Mouse (Mus musculus) heart, adult 11 months (tissue): ENCODE data around the gene Cdc45.

ENCODE experiments used
- DNase-seq: peaks from one replicate; pipeline ENCODE4 v3.0.0; 2022

Cdc45 gene

GRCm38 (mm10) chr16:18788627-18789406 is 23.0 kb downstream of the Cdc45 start:
- peak; percentile 90 for DNase-seq

DNA sequence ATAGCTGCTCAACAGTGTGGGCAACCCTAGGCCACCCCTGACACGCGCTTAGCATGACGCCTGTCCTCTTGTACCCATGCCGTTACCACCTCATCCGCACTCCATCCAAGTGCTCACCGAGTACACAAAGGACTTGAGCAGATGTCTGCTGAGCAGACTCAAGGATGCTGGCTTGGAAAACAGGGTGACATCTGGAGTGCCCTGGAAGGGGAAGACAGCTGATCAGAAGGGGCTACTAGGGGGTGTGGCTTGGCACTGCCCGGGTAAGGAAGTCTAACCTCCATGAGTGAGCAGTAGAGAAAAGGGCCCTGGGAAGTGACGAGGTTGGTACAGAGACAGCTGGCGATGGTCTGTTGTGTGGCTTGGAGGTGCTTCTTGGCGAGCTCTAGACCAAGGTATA is 25.1 kb downstream of the Cdc45 start:
- DNase-seq = peak; percentile 82

DNA sequence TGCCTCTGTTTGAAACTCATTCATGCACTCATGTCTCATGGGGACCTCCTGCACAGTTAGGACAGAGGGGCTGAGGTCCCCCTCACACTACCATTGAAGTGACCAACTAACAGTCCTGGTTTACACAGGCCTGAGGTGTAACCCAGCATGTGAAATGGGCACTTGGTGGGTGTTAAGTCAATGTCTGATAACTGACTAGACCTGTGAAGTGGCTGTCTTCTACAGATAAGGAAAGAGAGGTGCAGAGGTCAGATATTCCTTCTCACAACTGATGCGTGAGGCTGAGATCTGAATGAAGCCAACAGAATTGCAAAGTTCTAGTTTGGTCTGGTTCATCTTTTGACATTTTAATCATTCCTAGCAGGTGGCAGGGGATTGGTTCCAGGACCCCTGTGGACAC is 26.3 kb downstream of the Cdc45 start:
- DNase-seq = peak; percentile 75

- peak; percentile 84 for DNase-seq
Observed at GRCm38 (mm10) chr16:18785025-18785424, 26.8 kb downstream of the Cdc45 start.

- DNase-seq = peak; percentile 80
Observed at GRCm38 (mm10) chr16:18781810-18782209, 30.0 kb downstream of the Cdc45 start.

- DNase-seq = no peak
Observed at GRCm38 (mm10) chr16:18778461-18778860, 33.3 kb downstream of the Cdc45 start.

GRCm38 (mm10) chr16:18777101-18778080 is 34.4 kb downstream of the Cdc45 start:
- DNase-seq = peak; percentile 90

GRCm38 (mm10) chr16:18776556-18777100 is 35.2 kb downstream of the Cdc45 start, which contains the start of gene Cldn5:
Cldn5 (plus strand) TSS chr16:18776847.
- DNase-seq = peak; percentile 99

GRCm38 (mm10) chr16:18775621-18776555 is 35.9 kb downstream of the Cdc45 start:
- DNase-seq = peak; percentile 98

DNA sequence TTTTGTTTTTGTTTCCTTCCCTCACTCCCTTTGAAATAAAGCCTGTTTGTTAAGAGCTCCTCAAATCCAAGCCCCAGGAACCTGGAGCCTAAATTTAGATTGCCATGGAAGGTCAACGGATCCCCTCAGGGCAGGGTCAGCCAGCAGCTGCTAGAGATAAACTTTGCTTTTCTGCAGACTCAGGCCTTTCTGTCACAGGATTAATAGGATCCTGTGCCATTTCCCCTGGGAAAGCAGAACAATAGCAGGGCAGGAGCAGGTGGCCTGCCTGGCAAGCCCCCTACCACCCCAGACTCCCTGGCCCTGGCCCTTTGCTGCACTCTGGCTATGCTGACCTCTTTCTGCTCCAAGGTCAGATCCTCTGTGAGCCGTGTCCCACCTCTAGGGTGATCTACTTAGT is 37.9 kb downstream of the Cdc45 start:
- no peak for DNase-seq

GRCm38 (mm10) chr16:18769501-18769900 is 42.3 kb downstream of the Cdc45 start:
- DNase-seq = no peak

DNA sequence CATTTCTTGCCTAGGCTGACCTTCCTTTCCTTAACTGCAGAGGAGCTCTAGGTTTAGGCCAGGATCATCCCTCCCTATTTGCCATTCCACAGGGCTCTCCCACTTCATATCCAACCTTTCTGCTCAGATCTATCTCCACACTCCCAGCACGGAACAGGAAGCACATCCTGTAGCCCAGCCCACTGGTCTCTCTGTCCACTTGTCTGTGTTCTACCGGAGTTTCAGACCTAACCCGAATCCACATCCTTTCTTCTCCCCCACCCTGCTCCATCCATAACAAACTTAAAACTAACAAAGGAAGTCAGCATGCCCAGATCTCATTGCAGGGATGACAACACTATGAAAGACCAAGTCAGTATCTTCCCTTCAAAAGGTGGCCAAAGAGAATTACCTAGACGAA is 45.4 kb downstream of the Cdc45 start:
- DNase-seq = no peak

DNA sequence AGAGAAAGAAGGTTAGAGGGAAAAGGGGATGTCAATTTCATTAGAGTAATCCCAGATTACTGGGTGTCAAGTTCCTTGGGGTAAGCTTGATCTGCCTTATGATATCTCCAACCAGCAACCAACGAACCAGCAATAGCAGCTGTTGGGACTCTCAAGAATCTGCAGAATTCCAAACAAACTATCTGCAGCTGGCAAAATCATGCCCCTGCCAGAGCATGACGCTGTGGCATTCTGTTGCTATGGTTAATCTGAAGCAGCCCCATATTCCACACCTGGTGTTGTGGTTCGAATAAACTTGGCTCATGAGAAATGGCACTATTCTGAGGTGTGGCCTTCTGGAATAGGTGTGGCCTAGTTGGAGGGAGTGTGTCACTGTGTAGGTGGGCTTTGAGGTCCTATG is 48.8 kb downstream of the Cdc45 start:
- DNase-seq = no peak

DNA sequence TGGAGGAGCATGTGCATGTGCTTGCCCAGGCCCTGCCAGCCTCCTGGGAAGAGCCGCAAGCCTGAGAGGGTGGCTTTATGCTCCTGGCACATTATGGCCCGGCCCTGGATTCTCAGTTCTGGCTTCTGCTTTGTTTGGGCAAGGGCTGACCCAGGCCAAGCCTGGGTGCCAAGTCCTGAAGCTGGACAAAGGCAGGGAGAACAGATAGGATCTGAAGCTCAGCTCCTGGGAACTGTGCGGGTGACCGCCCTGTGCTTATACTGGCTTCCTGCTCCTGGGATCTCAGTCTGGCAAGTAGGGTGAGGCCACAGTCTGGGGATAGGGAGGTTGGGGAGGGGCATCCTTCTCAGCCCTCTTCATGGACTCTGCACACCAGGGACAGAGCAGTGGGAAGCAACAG is 50.1 kb downstream of the Cdc45 start:
- peak; percentile 95 for DNase-seq

DNA sequence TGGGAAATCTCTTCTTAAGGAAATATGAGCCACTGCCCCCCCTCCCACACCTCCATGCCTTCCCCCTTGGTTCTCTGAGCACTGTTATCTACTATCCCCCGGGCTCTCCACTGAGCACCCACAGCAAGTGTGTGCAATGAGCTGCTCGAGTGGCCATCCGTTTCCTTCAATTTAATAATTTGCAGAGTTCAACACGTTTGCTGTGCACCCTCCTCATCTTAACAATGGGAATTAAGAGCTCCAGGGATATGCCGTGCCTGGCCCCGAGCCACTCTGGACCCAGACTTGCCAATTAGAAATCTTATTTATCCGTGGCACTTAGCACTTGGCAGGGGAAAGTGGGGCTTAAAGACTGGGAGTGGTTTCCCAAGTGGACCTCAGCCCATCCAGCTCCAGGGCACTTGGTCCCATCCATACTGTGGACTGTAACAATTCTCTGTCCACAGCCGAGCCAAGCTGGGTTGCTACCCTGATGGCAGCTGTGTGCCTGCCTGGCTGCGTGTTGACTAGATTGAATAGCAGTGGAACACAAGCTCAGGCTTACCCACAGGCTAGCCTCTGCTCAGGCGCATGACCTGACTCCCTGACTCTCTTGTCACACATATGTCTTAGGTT is 59.8 kb downstream of the Cdc45 start:
- peak; percentile 74 for DNase-seq

- DNase-seq = peak; percentile 94
Observed at GRCm38 (mm10) chr16:18751101-18751500, 60.7 kb downstream of the Cdc45 start.

DNA sequence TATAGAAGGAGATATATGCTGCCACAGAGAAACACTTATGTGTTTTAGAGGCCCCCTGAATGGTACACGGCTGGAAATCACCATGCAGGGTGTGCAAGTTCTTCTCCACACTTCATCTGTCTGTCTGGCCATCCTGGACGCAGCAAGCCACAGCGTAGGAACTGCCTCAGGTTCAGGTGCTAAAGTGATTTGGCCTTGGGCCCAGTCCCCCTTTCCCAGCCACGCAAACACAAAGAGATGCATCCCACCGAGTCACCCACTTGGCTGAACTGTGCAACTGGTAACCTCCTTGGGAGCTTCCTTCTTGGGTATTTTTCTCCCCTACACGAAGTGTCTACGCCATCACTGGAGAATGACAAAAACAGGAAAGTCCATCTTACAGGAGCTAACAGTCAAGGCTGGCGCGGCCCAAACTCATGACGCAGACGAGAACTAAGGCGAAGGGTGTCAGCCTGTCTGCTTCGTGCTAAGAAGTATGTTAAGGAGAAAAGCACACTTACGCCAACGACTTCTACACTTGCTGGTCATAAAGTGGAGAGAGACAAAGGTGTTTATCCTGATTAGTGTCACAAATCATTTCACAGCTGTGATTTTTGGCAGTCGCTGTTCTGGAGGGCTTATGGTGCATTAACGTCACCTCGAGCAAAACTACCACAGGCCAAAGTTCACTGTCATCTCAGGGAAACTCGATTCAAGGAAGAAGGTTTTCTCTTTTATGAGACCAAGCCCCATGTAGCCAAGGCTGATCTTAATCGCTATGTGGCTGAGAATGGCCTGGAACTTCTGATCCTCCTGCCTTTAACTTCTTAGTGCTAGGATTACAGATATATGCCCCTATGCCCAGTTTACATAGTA is 65.3 kb downstream of the Cdc45 start:
- peak; percentile 99 for DNase-seq

DNA sequence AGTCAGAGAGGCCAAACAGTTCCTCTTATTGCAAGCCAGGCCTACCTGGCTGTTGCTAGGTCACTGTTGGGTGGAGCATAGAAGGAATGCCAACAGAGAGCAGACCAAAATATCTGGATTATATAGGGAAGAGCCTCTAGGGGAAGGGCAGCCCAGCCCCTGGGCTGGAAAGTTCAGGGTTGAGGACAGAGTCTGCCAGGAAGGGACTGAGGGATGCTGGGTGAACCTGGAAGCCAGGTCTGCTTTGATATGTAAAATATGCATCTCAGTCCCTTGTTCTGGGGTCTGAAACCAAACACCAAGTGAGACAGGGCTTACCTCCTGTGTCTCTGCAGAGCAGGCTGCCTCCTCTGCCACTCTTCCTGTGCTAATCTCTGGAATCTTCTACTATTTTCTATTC is 73.5 kb downstream of the Cdc45 start:
- DNase-seq = no peak

DNA sequence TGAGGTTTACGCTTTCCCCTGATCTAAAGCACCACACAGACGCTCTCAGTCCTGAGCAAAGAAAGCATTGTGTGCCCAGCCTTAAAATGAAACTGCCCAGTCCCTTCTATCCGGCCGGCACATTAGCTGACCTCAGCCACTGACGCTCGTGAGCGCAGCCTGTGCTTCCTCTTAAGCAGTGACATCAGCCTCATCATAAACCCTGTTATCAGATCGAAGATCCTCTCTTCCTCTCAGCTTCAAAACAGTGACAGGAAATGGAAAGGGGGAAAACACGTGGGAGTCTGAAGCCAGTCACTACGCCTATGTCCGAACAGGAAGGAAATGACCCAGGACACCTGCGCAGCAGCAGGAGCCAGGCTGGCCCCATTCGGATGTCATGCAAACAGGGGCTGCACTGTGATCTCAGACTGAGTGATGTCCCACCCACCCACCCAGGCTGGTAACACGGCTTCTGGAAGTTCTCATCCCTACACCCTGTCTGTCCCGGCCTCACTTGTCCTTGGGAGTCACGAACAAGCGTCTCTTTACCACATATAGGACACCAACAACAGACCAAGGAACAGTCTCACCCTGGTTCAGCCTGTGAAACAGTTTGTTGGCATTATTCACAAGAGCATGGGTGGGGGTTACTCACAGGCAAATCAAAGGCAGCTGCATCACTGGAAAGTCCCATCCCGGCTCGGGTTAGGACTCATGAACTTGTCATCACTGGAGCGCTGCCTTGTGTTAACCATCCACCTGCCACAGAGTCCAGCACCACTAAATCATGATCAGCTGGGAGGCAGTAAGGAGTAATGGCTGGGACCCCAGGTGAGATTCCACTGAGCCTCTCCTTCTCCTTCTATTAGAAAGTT is 78.5 kb downstream of the Cdc45 start:
- peak; percentile 98 for DNase-seq

DNA sequence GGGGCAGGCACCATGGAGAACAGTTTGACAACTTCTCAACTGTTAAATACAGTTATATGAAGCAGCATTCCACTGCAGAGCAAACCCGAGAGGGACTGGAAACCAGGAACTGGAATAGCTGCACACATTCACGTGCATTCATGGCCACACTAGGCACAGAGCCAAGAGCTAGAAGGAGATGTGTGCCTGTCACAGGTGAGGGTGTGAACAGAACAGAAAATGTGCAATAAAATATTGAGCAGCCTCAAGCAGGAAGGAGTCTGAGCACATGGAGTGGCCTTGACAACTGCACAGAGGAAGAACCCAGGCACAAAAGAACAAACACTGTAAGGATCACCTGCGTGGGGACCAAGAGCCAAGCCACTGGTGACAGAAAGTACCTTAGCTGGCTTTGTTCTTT is 81.1 kb downstream of the Cdc45 start:
- DNase-seq = peak; percentile 59
